Mouse (Mus musculus): ENCODE data around the gene Krtap12-1. TPM values are rescaled to one million over a fixed set of nuclear protein-coding genes. Genes with fewer than 3 reads are reported as not detected.
"Not testable (repeated sequence)": the region's sequence is repeated elsewhere in the genome, so short reads cannot be mapped to it uniquely, and the experiment has no call there.

Gene Krtap12-1
- not detected in 2 replicates for polyA plus RNA-seq (2012; rRNA removed)

- H3K27me3 ChIP-seq (replicated peaks; ENCODE audit: control insufficient read depth, insufficient read depth, low read length); H3K27ac ChIP-seq (ENCODE audit: insufficient read depth, low read depth, low read length); H3K36me3 ChIP-seq (ENCODE audit: control insufficient read depth, insufficient read depth, low read length); H3K4me1 ChIP-seq (ENCODE audit: control insufficient read depth, insufficient read depth, low read length); DNase-seq; H3K4me3 ChIP-seq (ENCODE audit: insufficient read depth, low read depth, low read length): not testable (repeated sequence)
- 95% methylated on average over 1 of the region's 1 CpGs for WGBS
Measured at GRCm38 (mm10) chr10:77720299-77720698, at the start of gene Krtap12-1. Krtap12-1 (plus strand) TSS chr10:77720599.

- WGBS: 84% methylated on average over 4 of the region's 4 CpGs
- H3K36me3 ChIP-seq (ENCODE audit: control insufficient read depth, insufficient read depth, low read length): no peaks in the 10 kb centered on the region
- no peak overlapping the region for H3K4me3 ChIP-seq (ENCODE audit: insufficient read depth, low read depth, low read length)
- no peak for DNase-seq
- no peak overlapping the region for H3K27ac ChIP-seq (ENCODE audit: insufficient read depth, low read depth, low read length)
- TF ChIP-seq CTCF (conservative IDR thresholded peaks at IDR 0.05; ENCODE audit: insufficient read depth, insufficient read length, low read depth, low read length): no peak
- TF ChIP-seq POLR2A (IDR thresholded peaks at IDR 0.05; ENCODE audit: low read depth, low read length): no peak
- no peaks in the 10 kb centered on the region for H3K4me1 ChIP-seq (ENCODE audit: control insufficient read depth, insufficient read depth, low read length)
- H3K27me3 ChIP-seq (replicated peaks; ENCODE audit: control insufficient read depth, insufficient read depth, low read length): no peaks in the 10 kb centered on the region
Measured at GRCm38 (mm10) chr10:77670710-77671109, 49.7 kb upstream of the Krtap12-1 start.

- H3K27me3 ChIP-seq (replicated peaks; ENCODE audit: control insufficient read depth, insufficient read depth, low read length): no peaks in the 10 kb centered on the region
- TF ChIP-seq POLR2A (IDR thresholded peaks at IDR 0.05; ENCODE audit: low read depth, low read length): no peak
- TF ChIP-seq CTCF (conservative IDR thresholded peaks at IDR 0.05; ENCODE audit: insufficient read depth, insufficient read length, low read depth, low read length): no peak
- no peaks in the 10 kb centered on the region for H3K4me1 ChIP-seq (ENCODE audit: control insufficient read depth, insufficient read depth, low read length)
- 73% methylated on average over 4 of the region's 4 CpGs for WGBS
- no peak overlapping the region for H3K4me3 ChIP-seq (ENCODE audit: insufficient read depth, low read depth, low read length)
- DNase-seq: no peak
- H3K27ac ChIP-seq (ENCODE audit: insufficient read depth, low read depth, low read length): no peak overlapping the region
- H3K36me3 ChIP-seq (ENCODE audit: control insufficient read depth, insufficient read depth, low read length): no peaks in the 10 kb centered on the region
Measured at GRCm38 (mm10) chr10:77671519-77671918, 48.9 kb upstream of the Krtap12-1 start.

GRCm38 (mm10) chr10:77673765-77674164 is 46.6 kb upstream of the Krtap12-1 start:
- Histone ChIP-seq H3K4me1 (ENCODE audit: control insufficient read depth, insufficient read depth, low read length) (no peaks in the 10 kb centered on the region), H3K4me3 (ENCODE audit: insufficient read depth, low read depth, low read length) (no peak overlapping the region), H3K36me3 (ENCODE audit: control insufficient read depth, insufficient read depth, low read length) (no peaks in the 10 kb centered on the region), H3K27ac (ENCODE audit: insufficient read depth, low read depth, low read length) (no peak overlapping the region), H3K27me3 (replicated peaks; ENCODE audit: control insufficient read depth, insufficient read depth, low read length) (peaks cover 3% of the 10 kb centered on the region; the same call in 1 of the 2 replicates)
- TF ChIP-seq POLR2A (IDR thresholded peaks at IDR 0.05; ENCODE audit: low read depth, low read length): no peak
- TF ChIP-seq CTCF (conservative IDR thresholded peaks at IDR 0.05; ENCODE audit: insufficient read depth, insufficient read length, low read depth, low read length): no peak
- DNase-seq: no peak
- 54% methylated on average over 13 of the region's 13 CpGs for WGBS

- Histone ChIP-seq H3K4me3 (ENCODE audit: insufficient read depth, low read depth, low read length) (no peak overlapping the region), H3K27ac (ENCODE audit: insufficient read depth, low read depth, low read length) (no peak overlapping the region), H3K36me3 (ENCODE audit: control insufficient read depth, insufficient read depth, low read length) (no peaks in the 10 kb centered on the region), H3K27me3 (replicated peaks; ENCODE audit: control insufficient read depth, insufficient read depth, low read length) (peaks cover 3% of the 10 kb centered on the region; the same call in 1 of the 2 replicates), H3K4me1 (ENCODE audit: control insufficient read depth, insufficient read depth, low read length) (no peaks in the 10 kb centered on the region)
- whole genome bisulfite sequencing: under 1% methylated on average over 35 of the region's 35 CpGs
- no peak for DNase-seq
- TF ChIP-seq CTCF (conservative IDR thresholded peaks at IDR 0.05; ENCODE audit: insufficient read depth, insufficient read length, low read depth, low read length): no peak
- TF ChIP-seq POLR2A (IDR thresholded peaks at IDR 0.05; ENCODE audit: low read depth, low read length): no peak
Measured at GRCm38 (mm10) chr10:77677562-77677961, 42.8 kb upstream of the Krtap12-1 start.

- no peak overlapping the region for H3K4me3 ChIP-seq (ENCODE audit: insufficient read depth, low read depth, low read length)
- 83% methylated on average over 7 of the region's 7 CpGs for WGBS
- no peak for TF ChIP-seq POLR2A (IDR thresholded peaks at IDR 0.05; ENCODE audit: low read depth, low read length)
- TF ChIP-seq CTCF (conservative IDR thresholded peaks at IDR 0.05; ENCODE audit: insufficient read depth, insufficient read length, low read depth, low read length): no peak
- H3K36me3 ChIP-seq (ENCODE audit: control insufficient read depth, insufficient read depth, low read length): no peaks in the 10 kb centered on the region
- H3K4me1 ChIP-seq (ENCODE audit: control insufficient read depth, insufficient read depth, low read length): no peaks in the 10 kb centered on the region
- H3K27me3 ChIP-seq (replicated peaks; ENCODE audit: control insufficient read depth, insufficient read depth, low read length): peaks cover 3% of the 10 kb centered on the region; the same call in 1 of the 2 replicates
- DNase-seq: no peak
- H3K27ac ChIP-seq (ENCODE audit: insufficient read depth, low read depth, low read length): no peak overlapping the region
Measured at GRCm38 (mm10) chr10:77682994-77683393, 37.4 kb upstream of the Krtap12-1 start.

GRCm38 (mm10) chr10:77684181-77684580 is 36.2 kb upstream of the Krtap12-1 start:
- WGBS: 30% methylated on average over 8 of the region's 8 CpGs
- no peak for DNase-seq
- Histone ChIP-seq H3K27ac (ENCODE audit: insufficient read depth, low read depth, low read length) (no peak overlapping the region), H3K36me3 (ENCODE audit: control insufficient read depth, insufficient read depth, low read length) (no peaks in the 10 kb centered on the region), H3K27me3 (replicated peaks; ENCODE audit: control insufficient read depth, insufficient read depth, low read length) (no peaks in the 10 kb centered on the region), H3K4me1 (ENCODE audit: control insufficient read depth, insufficient read depth, low read length) (no peaks in the 10 kb centered on the region), H3K4me3 (ENCODE audit: insufficient read depth, low read depth, low read length) (no peak overlapping the region)
- no peak for TF ChIP-seq CTCF (conservative IDR thresholded peaks at IDR 0.05; ENCODE audit: insufficient read depth, insufficient read length, low read depth, low read length)
- TF ChIP-seq POLR2A (IDR thresholded peaks at IDR 0.05; ENCODE audit: low read depth, low read length): no peak
